Mouse (Mus musculus): ENCODE results near the gene Caln1. TPM values are rescaled to one million over a fixed set of nuclear protein-coding genes. Genes with fewer than 3 reads are reported as not detected.

Caln1 gene
- total RNA-seq, 2 experiments from 2014 or later: 141 to 152 TPM

GRCm38 (mm10) chr5:130891735-130892134, 522.5 kb downstream of the Caln1 start:
- no peak for DNase-seq (ENCODE audit: low spot score in 2 of 2)

- no peak for DNase-seq (ENCODE audit: low spot score in 2 of 2)
Observed at GRCm38 (mm10) chr5:130895991-130896390, 526.7 kb downstream of the Caln1 start.

Other genes with a start within 250 kb of the Caln1 start
- gene Kctd7, start 224.6 kb upstream of the Caln1 start, total RNA-seq (2021): 10 to 100 TPM; 13.1 to 14.0 TPM
- 10 to 100 TPM; 31.8 to 38.1 TPM for gene Rabgef1, start 197.7 kb upstream of the Caln1 start, total RNA-seq (2021)
- 10 to 100 TPM; 36.1 to 37.0 TPM for gene Tmem248, start 152.4 kb upstream of the Caln1 start, total RNA-seq (2021)
- 10 to 100 TPM; 50.5 to 53.1 TPM for gene Sbds, start 113.9 kb upstream of the Caln1 start, total RNA-seq (2021)
- gene Tyw1, start 113.8 kb upstream of the Caln1 start, total RNA-seq (2021): 10 to 100 TPM; 16.9 to 18.4 TPM
- gene A330070K13Rik, start 15.2 kb downstream of the Caln1 start, total RNA-seq (2021): 1 to 10 TPM; 1.0 to 2.1 TPM